Mouse (Mus musculus) brain, embryonic 18.5 days (tissue): ENCODE data around the gene Rfk.

Experiments used
- DNase-seq: peaks from one replicate; pipeline ENCODE4 v3.0.0-alpha.2; 2012; ENCODE audit warnings: low read depth, low spot score

Rfk gene

GRCm38 (mm10) chr19:17393841-17394591 lies at the start of gene Rfk:
Rfk (plus strand) TSS chr19:17394043.
- DNase-seq = peak; percentile 64

GRCm38 (mm10) chr19:17344881-17345280 lies 49.0 kb upstream of the Rfk start:
- DNase-seq = no peak

- DNase-seq = no peak
Measured at GRCm38 (mm10) chr19:17346716-17347474, 46.9 kb upstream of the Rfk start.

- no peak for DNase-seq
Measured at GRCm38 (mm10) chr19:17347852-17348251, 46.0 kb upstream of the Rfk start.

GRCm38 (mm10) chr19:17353727-17354126 lies 40.1 kb upstream of the Rfk start:
- DNase-seq = no peak

GRCm38 (mm10) chr19:17354362-17354761 lies 39.5 kb upstream of the Rfk start:
- no peak for DNase-seq

- DNase-seq = no peak
Measured at GRCm38 (mm10) chr19:17354797-17355196, 39.0 kb upstream of the Rfk start.

GRCm38 (mm10) chr19:17355361-17355760 lies 38.5 kb upstream of the Rfk start:
- DNase-seq = no peak

GRCm38 (mm10) chr19:17355950-17356867 lies 37.6 kb upstream of the Rfk start:
- no peak for DNase-seq

- no peak for DNase-seq
Measured at GRCm38 (mm10) chr19:17356932-17357331, 36.9 kb upstream of the Rfk start.

GRCm38 (mm10) chr19:17357391-17357790 lies 36.5 kb upstream of the Rfk start:
- DNase-seq = no peak

- no peak for DNase-seq
Measured at GRCm38 (mm10) chr19:17359315-17359890, 34.4 kb upstream of the Rfk start.

GRCm38 (mm10) chr19:17361181-17361580 lies 32.7 kb upstream of the Rfk start:
- DNase-seq = no peak

- DNase-seq = no peak
Measured at GRCm38 (mm10) chr19:17364741-17365140, 29.1 kb upstream of the Rfk start.

- DNase-seq = no peak
Measured at GRCm38 (mm10) chr19:17366364-17367090, 27.3 kb upstream of the Rfk start.

GRCm38 (mm10) chr19:17368557-17368956 lies 25.3 kb upstream of the Rfk start:
- no peak for DNase-seq

- no peak for DNase-seq
Measured at GRCm38 (mm10) chr19:17369581-17369980, 24.3 kb upstream of the Rfk start.

GRCm38 (mm10) chr19:17372701-17373100 lies 21.1 kb upstream of the Rfk start, which contains the start of gene Gcnt1:
Gcnt1 (minus strand) TSS chr19:17372844.
- DNase-seq = no peak

GRCm38 (mm10) chr19:17378845-17379244 lies 15.0 kb upstream of the Rfk start:
- no peak for DNase-seq

GRCm38 (mm10) chr19:17380549-17380948 lies 13.3 kb upstream of the Rfk start:
- DNase-seq = no peak
